In the genomic region with DNA sequence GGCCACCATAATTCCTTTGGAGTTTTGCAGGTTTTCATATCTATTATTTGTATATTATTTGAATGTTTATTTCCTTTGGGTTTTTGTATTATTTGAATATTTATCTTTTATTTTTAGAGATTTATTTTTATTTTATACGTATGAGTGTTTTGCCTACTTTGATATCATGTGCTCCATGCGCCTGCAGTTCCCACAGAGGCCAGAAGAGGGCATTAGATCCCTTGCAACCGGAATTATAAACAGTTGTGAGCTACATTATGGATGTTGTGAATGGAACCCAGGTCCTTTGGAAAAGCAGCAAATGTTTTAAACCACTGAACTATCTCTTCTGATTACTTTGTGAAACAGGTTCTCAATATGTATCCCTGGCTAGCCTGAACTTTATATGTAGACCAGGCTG, we compare ENCODE assay signal across 9 mouse cellular contexts. TPM values are rescaled to one million over a fixed set of nuclear protein-coding genes. Genes with fewer than 3 reads are reported as not detected.
DNase-seq lines count a peak whose midpoint lies in the region; ATAC-seq and TF ChIP-seq lines count a peak whose summit lies in the region.
"Had no signal": no experiment of that assay in that cellular context is flagged by ENCODE, and none has a peak within 500 bp of the region (broad histone marks: within the 10 kb centered on the region; RNA-seq: fewer than 3 reads in every experiment).

No protein-coding gene starts in this region.

- ATAC-seq in stomach, postnatal 0 days (ENCODE audit: low FRiP score, low TSS enrichment) = no peak

- 0 out of 2 replicates have a peak, but pooled peaks cover 2% of the 10 kb centered on the region for H3K4me1 ChIP-seq in lung, adult 2 months (ENCODE audit: control insufficient read depth, insufficient read depth, low read length)
- no peaks in the 10 kb centered on the region for H3K4me1 ChIP-seq in stomach, postnatal 0 days (replicated peaks; ENCODE audit: control insufficient read depth, insufficient read depth)

- peak; percentile 65 for TF ChIP-seq CTCF in lung, adult 2 months (IDR thresholded peaks at IDR 0.05; ENCODE audit: insufficient read depth, low read length)
- TF ChIP-seq CTCF in stomach, postnatal 0 days (IDR thresholded peaks at IDR 0.05; ENCODE audit: low read depth) = peak; percentile 72

- WGBS in lung, adult 2 months = 62% methylated on average over 3 of the region's 3 CpGs
- WGBS in stomach, postnatal 0 days = 60% methylated on average over 3 of the region's 3 CpGs

- H3K4me3 ChIP-seq in lung, adult 2 months (replicated peaks; ENCODE audit: extremely low read depth, low read depth, low read length) = no peak overlapping the region
- H3K4me3 ChIP-seq in stomach, postnatal 0 days (ENCODE audit: low read depth, low read length) = no peak overlapping the region
- H3K4me3 ChIP-seq: neural tube, embryonic 15.5 days had no signal

- DNase-seq in cerebellum, adult 9-10 months = peak; percentile 10
- no peak for DNase-seq in cerebellum, adult 9-11 months
- no peak for DNase-seq in lung, adult 2 months
- no peak for DNase-seq in lung, postnatal 25 days (ENCODE audit: low spot score)
- DNase-seq in c-Kit-negative CD71-positive TER-119-positive erythroid progenitor cells, embryonic 14.5 days (ENCODE audit: low read depth, low spot score) = peak; percentile 40
- DNase-seq in stomach, postnatal 0 days (ENCODE audit: low spot score) = peak; percentile 31
- DNase-seq in right cerebral cortex, postnatal 10 days (ENCODE audit: low spot score in 2 of 2) = no peak
- DNase-seq in left cerebral cortex, adult 18-20 months (ENCODE audit: low spot score in 2 of 2) = no peak

- H3K27me3 ChIP-seq in stomach, postnatal 0 days (ENCODE audit: control insufficient read depth, insufficient read depth, low read length) = no peaks in the 10 kb centered on the region
- H3K27me3 ChIP-seq: neural tube, embryonic 15.5 days had no signal

- no peak overlapping the region for H3K27ac ChIP-seq in stomach, postnatal 0 days (replicated peaks)
- H3K27ac ChIP-seq: neural tube, embryonic 15.5 days had no signal

- no peak for TF ChIP-seq EP300 in stomach, postnatal 0 days (optimal IDR thresholded peaks at IDR 0.05)

- no peak for TF ChIP-seq POLR2A in lung, adult 2 months (IDR thresholded peaks at IDR 0.05; ENCODE audit: borderline replicate concordance, extremely low read depth, low read depth, low read length)

- H3K36me3 ChIP-seq in stomach, postnatal 0 days (ENCODE audit: control insufficient read depth, insufficient read depth, low read length) = no peaks in the 10 kb centered on the region

- no peak overlapping the region for H3K4me2 ChIP-seq in stomach, postnatal 0 days (replicated peaks; ENCODE audit: low read depth)
- H3K4me2 ChIP-seq: neural tube, embryonic 15.5 days had no signal

- H3K9me3 ChIP-seq in stomach, postnatal 0 days (ENCODE audit: control insufficient read depth, low read length) = no peaks in the 10 kb centered on the region
- H3K9me3 ChIP-seq: neural tube, embryonic 15.5 days had no signal

- no peak overlapping the region for H3K9ac ChIP-seq in stomach, postnatal 0 days (ENCODE audit: low read length)
- H3K9ac ChIP-seq: neural tube, embryonic 15.5 days had no signal

RNA-seq across cellular contexts. Expression of a gene that starts 46.2 kb away (rescaled TPM):
- polyA plus RNA-seq in lung, adult 2 months (2012; rRNA removed) = 11.1 and 13.7 TPM in 2 replicates
- polyA plus RNA-seq in stomach, postnatal 0 days (2015; fragmentation: Nextera tagmentation; extraction: Ambion mirVana) = 24.5 and 28.9 TPM in 2 replicates
- total RNA-seq in left cerebral cortex, adult 18-20 months (2021) = 10 to 100 TPM; 49.5 to 52.5 TPM

Comparison
In these comparisons a context has a peak if more than half of its experiments do, and no peak if none do; other contexts are left out.
1. DNase-seq: peak in cerebellum, adult 9-10 months (single experiment), c-Kit-negative CD71-positive TER-119-positive erythroid progenitor cells, embryonic 14.5 days (single experiment) and stomach, postnatal 0 days (single experiment); none in cerebellum, adult 9-11 months (single experiment), lung, adult 2 months (single experiment), lung, postnatal 25 days (single experiment), right cerebral cortex, postnatal 10 days (0 of 2) and left cerebral cortex, adult 18-20 months (0 of 2).